Mouse (Mus musculus): ENCODE measurements around the gene Cntnap1. TPM values are rescaled to one million over a fixed set of nuclear protein-coding genes. Genes with fewer than 3 reads are reported as not detected.

Gene Cntnap1
- polyA plus RNA-seq, 1 experiment from 2014 or later: 0.39 TPM

DNA sequence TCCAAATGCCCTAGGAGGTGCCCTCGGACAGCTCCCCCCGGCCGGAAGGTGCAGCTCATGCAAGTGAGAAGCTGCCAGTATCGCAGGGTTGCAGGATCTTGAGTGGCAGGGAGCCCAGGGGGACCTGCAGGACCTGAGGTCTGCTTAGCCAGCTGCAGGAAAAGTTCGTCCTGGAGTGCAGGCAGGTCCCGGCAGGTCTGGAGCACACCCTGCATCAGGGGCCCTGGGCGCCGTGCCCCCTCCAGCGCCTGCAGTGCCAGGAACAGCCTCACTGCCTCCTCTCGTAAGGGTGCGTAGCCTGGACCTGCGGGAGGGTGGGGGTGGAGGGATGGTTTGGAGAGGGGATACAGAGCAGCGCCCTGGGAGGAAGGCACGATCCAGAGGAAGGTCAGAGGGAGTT lies 4.0 kb upstream of the Cntnap1 start:
- peaks cover 16% of the 10 kb centered on the region for H3K4me1 ChIP-seq (ENCODE audit: control insufficient read depth, insufficient read depth, low read length)
- H3K4me2 ChIP-seq (ENCODE audit: low read length): no peak overlapping the region
- no peak for DNase-seq (ENCODE audit: low spot score)
- H3K27me3 ChIP-seq (replicated peaks; ENCODE audit: control insufficient read depth, insufficient read depth, low read length): peaks cover 78% of the 10 kb centered on the region
- peaks cover 29% of the 10 kb centered on the region for H3K36me3 ChIP-seq (ENCODE audit: control insufficient read depth, insufficient read depth, low read length)
- no peaks in the 10 kb centered on the region for H3K9me3 ChIP-seq (replicated peaks; ENCODE audit: control insufficient read depth, low read length)
- H3K9ac ChIP-seq (ENCODE audit: low read length): no peak overlapping the region
- WGBS: 37% methylated on average over 14 of the region's 14 CpGs
- no peak overlapping the region for H3K27ac ChIP-seq (ENCODE audit: low read depth, low read length)
- no peak for ATAC-seq
- H3K4me3 ChIP-seq (ENCODE audit: low read depth, low read length): no peak overlapping the region

DNA sequence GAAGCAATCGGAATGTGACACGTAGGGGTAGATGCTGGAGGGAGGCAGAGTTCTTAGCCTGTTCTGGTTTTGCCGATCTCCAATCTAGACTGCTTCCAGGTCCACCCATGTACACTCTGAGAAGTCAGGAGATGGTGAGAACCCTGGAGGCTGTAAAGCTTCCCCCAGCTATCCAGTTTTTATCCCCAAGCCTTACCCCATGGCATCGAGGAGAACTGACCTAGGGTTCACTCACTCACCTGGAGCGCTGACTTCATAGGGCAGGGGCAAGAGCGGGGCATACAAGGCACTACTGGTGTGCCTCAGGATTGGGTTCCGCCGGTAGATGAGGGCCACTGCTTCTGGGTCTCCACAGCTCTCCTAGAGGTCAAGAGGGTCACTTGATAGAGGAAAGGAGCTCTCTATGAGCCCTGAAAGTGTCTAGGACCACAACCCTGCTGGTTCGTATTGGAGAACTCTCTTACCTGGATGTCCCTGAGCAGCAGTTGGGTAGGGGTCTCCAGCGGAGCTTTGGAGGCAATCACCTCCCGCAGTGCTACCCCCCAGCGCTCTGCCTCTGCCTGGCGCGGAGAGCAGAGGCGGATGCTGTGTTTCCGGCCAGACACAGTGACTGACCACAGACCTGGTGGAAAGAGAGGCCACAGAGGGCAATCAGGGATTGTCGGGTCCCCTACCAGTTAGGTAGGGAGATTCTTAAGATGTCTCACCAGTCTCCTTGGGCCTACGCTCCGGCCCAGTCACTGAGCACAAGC lies 2.9 kb upstream of the Cntnap1 start:
- Histone ChIP-seq H3K9me3 (replicated peaks; ENCODE audit: control insufficient read depth, low read length) (no peaks in the 10 kb centered on the region), H3K36me3 (ENCODE audit: control insufficient read depth, insufficient read depth, low read length) (peaks cover 23% of the 10 kb centered on the region), H3K27me3 (replicated peaks; ENCODE audit: control insufficient read depth, insufficient read depth, low read length) (peaks cover 78% of the 10 kb centered on the region), H3K27ac (ENCODE audit: low read depth, low read length) (no peak overlapping the region), H3K4me1 (ENCODE audit: control insufficient read depth, insufficient read depth, low read length) (peaks cover 18% of the 10 kb centered on the region), H3K9ac (ENCODE audit: low read length) (no peak overlapping the region), H3K4me3 (ENCODE audit: low read depth, low read length) (no peak overlapping the region), H3K4me2 (ENCODE audit: low read length) (no peak overlapping the region)
- DNase-seq (ENCODE audit: low spot score) (no peak), ATAC-seq (no peak)
- WGBS: 43% methylated on average over 19 of the region's 19 CpGs

DNA sequence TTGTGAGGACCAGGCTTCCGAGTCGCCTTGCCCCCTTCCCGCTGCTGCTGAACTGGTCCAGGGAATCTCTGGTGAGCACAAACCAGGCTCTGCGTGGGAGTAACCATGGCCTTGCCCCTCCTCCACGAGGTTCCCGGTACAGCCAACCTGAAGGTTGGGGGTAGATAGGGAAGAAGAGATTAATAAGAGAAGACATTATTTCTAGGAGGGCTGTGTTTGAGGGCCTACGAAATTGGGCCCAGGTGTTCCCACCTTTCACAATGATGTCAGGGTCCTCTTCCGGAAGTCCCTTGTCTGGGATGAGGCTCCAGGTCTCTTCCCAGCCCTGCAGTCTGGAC lies 2.4 kb upstream of the Cntnap1 start:
- Histone ChIP-seq H3K9ac (ENCODE audit: low read length) (no peak overlapping the region), H3K4me1 (ENCODE audit: control insufficient read depth, insufficient read depth, low read length) (peaks cover 21% of the 10 kb centered on the region), H3K36me3 (ENCODE audit: control insufficient read depth, insufficient read depth, low read length) (peaks cover 18% of the 10 kb centered on the region), H3K9me3 (replicated peaks; ENCODE audit: control insufficient read depth, low read length) (no peaks in the 10 kb centered on the region), H3K27me3 (replicated peaks; ENCODE audit: control insufficient read depth, insufficient read depth, low read length) (peaks cover 73% of the 10 kb centered on the region), H3K4me3 (ENCODE audit: low read depth, low read length) (no peak overlapping the region), H3K4me2 (ENCODE audit: low read length) (no peak overlapping the region), H3K27ac (ENCODE audit: low read depth, low read length) (no peak overlapping the region)
- ATAC-seq (no peak), DNase-seq (ENCODE audit: low spot score) (no peak)
- 36% methylated on average over 8 of the region's 8 CpGs for WGBS

DNA sequence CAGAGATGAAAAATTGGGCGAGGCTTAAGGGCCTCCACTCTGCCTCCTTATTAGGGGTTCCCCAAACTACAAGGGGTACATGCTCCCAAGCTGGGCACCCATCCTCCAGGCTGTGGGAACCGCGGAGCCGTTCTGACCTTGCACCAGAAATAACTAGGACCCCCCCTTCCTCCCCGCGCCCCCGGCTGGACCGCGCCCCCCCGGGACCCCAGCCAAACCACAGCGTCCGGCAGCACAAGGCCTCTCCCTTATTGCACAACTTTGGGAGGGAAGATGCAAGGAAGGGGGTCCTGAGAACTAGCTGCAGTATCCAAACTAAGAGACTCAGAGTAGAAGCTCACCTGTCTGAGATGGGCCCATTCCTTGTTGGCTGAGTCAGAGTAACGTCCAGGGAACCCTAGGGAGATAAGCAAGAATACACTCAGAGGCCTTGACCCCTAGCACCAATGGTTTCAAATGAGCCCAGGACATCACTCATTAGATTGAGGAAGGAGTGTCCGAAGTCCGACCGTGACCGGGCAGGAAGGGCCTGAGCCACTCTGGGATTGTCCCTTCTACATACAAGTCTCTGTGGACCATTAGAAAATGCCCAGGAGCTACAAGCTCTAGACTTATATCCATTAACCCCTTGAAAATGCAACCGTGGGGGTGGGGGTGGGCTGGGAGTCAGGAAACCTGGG lies 1.9 kb upstream of the Cntnap1 start:
- peaks cover 17% of the 10 kb centered on the region for H3K36me3 ChIP-seq (ENCODE audit: control insufficient read depth, insufficient read depth, low read length)
- H3K9me3 ChIP-seq (replicated peaks; ENCODE audit: control insufficient read depth, low read length): no peaks in the 10 kb centered on the region
- DNase-seq (ENCODE audit: low spot score) (no peak), ATAC-seq (no peak)
- 67% methylated on average over 18 of the region's 18 CpGs for WGBS
- H3K4me3 ChIP-seq (ENCODE audit: low read depth, low read length): peak overlapping the region; percentile 73; the same call in 1 of the 2 replicates
- peaks cover 26% of the 10 kb centered on the region for H3K4me1 ChIP-seq (ENCODE audit: control insufficient read depth, insufficient read depth, low read length)
- H3K9ac ChIP-seq (ENCODE audit: low read length): no peak overlapping the region
- peaks cover 71% of the 10 kb centered on the region for H3K27me3 ChIP-seq (replicated peaks; ENCODE audit: control insufficient read depth, insufficient read depth, low read length)
- no peak overlapping the region for H3K4me2 ChIP-seq (ENCODE audit: low read length)
- H3K27ac ChIP-seq (ENCODE audit: low read depth, low read length): no peak overlapping the region

DNA sequence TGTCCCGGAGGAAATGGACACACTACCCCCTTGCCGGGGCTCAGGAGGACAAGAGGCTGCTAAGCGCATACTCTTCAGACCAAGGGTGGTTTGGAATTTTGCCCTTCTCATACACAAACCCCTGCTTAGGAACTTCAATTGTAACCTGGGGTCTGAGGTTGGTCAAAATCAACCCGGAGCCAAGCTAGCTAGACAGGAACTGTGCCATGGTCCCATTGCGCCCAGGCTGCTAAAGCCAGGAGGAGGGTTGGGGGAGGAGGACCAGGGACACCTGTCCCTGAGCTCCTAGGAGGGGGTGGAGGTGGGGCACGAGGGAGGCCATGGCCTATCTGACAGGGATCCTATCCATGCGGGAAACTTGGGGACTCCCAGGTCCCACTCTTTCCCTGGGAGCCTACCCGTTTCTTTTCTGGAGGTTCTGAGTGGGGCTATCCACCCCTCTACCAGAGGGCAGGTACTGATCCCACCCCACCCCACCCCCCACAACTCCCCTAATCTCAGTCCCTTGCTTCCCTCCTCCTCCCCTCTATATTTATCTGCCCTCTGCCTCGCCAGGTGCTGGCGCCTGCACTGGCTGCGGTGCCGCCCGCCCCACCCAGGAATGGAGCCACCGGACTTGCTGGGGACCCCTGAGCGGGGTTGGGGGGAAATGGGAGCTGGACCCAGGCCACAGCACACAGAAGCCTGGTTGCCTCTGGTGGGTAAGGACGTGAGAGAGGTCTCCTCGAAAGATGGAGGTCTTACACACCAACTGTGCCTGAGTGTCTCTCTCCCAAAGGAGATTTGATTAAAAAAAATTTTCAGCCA lies 819 bp upstream of the Cntnap1 start:
- H3K4me3 ChIP-seq (ENCODE audit: low read depth, low read length): peak overlapping the region; percentile 73
- ATAC-seq (no peak), DNase-seq (ENCODE audit: low spot score) (no peak)
- H3K4me1 ChIP-seq (ENCODE audit: control insufficient read depth, insufficient read depth, low read length): peaks cover 33% of the 10 kb centered on the region
- no peak overlapping the region for H3K27ac ChIP-seq (ENCODE audit: low read depth, low read length)
- H3K9ac ChIP-seq (ENCODE audit: low read length): peak overlapping the region; percentile 73
- WGBS: 12% methylated on average over 17 of the region's 17 CpGs
- H3K9me3 ChIP-seq (replicated peaks; ENCODE audit: control insufficient read depth, low read length): no peaks in the 10 kb centered on the region
- H3K36me3 ChIP-seq (ENCODE audit: control insufficient read depth, insufficient read depth, low read length): peaks cover 16% of the 10 kb centered on the region
- peak overlapping the region; percentile 85 for H3K4me2 ChIP-seq (ENCODE audit: low read length)
- peaks cover 69% of the 10 kb centered on the region for H3K27me3 ChIP-seq (replicated peaks; ENCODE audit: control insufficient read depth, insufficient read depth, low read length)

DNA sequence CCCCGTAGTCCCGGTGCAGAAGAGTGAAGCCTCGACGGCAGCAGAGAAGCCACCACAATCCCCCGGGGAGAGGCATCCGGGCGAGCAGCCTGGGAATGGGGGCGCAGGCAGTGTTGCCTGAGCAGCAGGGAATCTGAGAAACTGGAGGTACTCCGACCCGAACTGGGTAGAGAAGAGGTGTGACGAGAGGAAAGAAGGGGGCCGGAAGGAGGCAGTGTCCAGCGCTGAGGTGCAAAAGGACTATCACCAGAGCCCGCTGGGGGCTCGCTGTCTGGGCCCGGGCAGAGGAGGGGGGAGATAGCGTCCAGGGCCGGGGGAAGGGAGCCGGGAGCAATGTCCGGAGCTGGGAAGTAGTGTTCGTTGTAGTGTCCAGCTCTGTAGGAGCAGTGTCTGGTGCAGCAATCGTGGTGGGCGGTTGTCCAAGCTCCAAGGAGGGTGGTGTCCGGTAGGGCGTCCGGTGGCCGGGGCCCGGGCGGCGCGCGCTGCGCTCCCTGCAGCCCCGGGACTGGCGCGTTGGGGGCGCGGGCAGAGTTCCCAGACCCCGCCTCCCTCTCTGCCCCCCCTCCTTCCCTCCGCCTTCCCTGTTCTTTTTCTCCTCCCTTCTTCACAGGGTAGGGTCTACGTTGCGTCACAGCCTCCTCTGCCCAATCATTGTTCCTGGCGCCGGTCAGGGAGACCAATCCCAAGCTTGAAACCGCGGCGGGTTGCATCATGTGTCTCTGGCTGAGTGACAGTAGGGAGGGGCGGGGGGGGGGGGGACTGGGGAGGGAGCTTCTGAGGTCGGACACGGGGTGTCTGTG lies 688 bp downstream of the Cntnap1 start, which contains the start of gene Plekhh3:
Gene Plekhh3 (minus strand): TSS at position 541 of the 800 bp plus-strand sequence.
- DNase-seq (ENCODE audit: low spot score): peak; percentile 99
- peak; percentile 97 for ATAC-seq
- Histone ChIP-seq H3K9me3 (replicated peaks; ENCODE audit: control insufficient read depth, low read length) (no peaks in the 10 kb centered on the region), H3K27me3 (replicated peaks; ENCODE audit: control insufficient read depth, insufficient read depth, low read length) (peaks cover 64% of the 10 kb centered on the region), H3K4me3 (ENCODE audit: low read depth, low read length) (peak within 1 kb of the TSS; percentile 73), H3K36me3 (ENCODE audit: control insufficient read depth, insufficient read depth, low read length) (peaks cover 15% of the 10 kb centered on the region), H3K4me2 (ENCODE audit: low read length) (peak within 1 kb of the TSS; percentile 85), H3K4me1 (ENCODE audit: control insufficient read depth, insufficient read depth, low read length) (peaks cover 34% of the 10 kb centered on the region), H3K9ac (ENCODE audit: low read length) (peak within 1 kb of the TSS; percentile 73), H3K27ac (ENCODE audit: low read depth, low read length) (peak within 1 kb of the TSS; percentile 55)
- under 1% methylated on average over 39 of the region's 50 CpGs for WGBS

DNA sequence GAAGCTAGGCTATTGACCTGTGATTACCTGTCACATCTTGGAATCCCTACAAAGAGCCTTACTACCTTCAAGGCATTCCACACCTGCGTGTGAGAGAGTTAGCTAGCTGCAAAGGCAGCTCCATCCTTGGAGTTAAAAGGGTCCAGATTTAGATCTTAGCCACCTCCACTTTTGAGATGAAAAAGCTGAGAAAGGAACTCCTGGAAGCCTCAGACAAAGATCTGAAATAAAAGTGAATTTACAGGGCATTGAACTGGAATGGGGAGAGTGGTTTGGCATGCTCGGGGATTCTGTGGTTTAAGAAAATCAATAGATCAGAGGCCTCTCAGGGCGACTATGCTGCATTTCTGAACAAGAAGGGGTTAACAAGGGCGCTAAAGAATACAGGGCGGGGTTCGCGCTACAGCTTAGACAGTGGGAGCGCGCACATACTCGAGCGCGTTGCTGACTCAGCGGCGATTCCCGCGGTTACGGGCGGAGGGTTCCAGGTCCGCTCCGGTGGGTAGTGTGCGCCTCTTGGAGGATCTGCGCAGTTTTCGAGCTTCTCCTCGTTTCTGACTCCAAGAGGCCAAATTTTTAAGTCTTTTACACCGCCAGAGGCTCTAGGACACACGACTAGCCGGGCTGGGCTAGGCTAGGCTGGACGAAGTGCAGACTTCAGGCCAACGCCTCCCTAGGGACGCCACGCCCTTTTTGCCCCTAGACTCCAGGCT lies 1.6 kb downstream of the Cntnap1 start:
- peak overlapping the region; percentile 55 for H3K27ac ChIP-seq (ENCODE audit: low read depth, low read length)
- H3K4me1 ChIP-seq (ENCODE audit: control insufficient read depth, insufficient read depth, low read length): peaks cover 34% of the 10 kb centered on the region
- peak overlapping the region; percentile 79 for H3K4me2 ChIP-seq (ENCODE audit: low read length)
- DNase-seq (ENCODE audit: low spot score): peak; percentile 92
- H3K9ac ChIP-seq (ENCODE audit: low read length): peak overlapping the region; percentile 32; the same call in 1 of the 2 replicates
- ATAC-seq: peak; percentile 65
- H3K4me3 ChIP-seq (ENCODE audit: low read depth, low read length): peak overlapping the region; percentile 73
- H3K27me3 ChIP-seq (replicated peaks; ENCODE audit: control insufficient read depth, insufficient read depth, low read length): peaks cover 62% of the 10 kb centered on the region
- H3K9me3 ChIP-seq (replicated peaks; ENCODE audit: control insufficient read depth, low read length): no peaks in the 10 kb centered on the region
- peaks cover 10% of the 10 kb centered on the region for H3K36me3 ChIP-seq (ENCODE audit: control insufficient read depth, insufficient read depth, low read length)
- under 1% methylated on average over 31 of the region's 31 CpGs for WGBS

DNA sequence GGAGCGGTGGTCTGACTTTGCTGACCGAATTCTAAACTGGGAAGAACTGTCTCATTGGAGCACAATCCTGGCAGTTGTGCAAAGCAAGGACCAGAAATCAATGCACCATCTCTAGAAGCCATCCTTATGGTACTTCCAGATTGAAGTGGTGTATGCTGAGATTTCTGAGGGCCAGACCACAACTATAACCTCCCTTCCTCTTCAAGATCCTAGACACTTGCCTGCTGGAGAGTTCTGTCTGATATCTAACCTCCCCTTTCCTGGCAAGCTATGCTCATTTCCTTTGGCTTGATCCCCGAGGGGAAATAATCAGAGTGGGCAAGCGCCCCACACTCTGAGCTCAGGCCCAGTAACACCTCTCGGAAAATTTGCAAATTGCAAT lies 2.1 kb downstream of the Cntnap1 start:
- H3K9ac ChIP-seq (ENCODE audit: low read length): peak overlapping the region; percentile 32; the same call in 1 of the 2 replicates
- peak overlapping the region; percentile 55 for H3K27ac ChIP-seq (ENCODE audit: low read depth, low read length)
- ATAC-seq: no peak
- peaks cover 62% of the 10 kb centered on the region for H3K27me3 ChIP-seq (replicated peaks; ENCODE audit: control insufficient read depth, insufficient read depth, low read length)
- DNase-seq (ENCODE audit: low spot score): no peak
- H3K4me1 ChIP-seq (ENCODE audit: control insufficient read depth, insufficient read depth, low read length): peaks cover 36% of the 10 kb centered on the region
- no peaks in the 10 kb centered on the region for H3K9me3 ChIP-seq (replicated peaks; ENCODE audit: control insufficient read depth, low read length)
- WGBS: 18% methylated on average over 5 of the region's 5 CpGs
- peaks cover 5% of the 10 kb centered on the region; the same call in 1 of the 2 replicates for H3K36me3 ChIP-seq (ENCODE audit: control insufficient read depth, insufficient read depth, low read length)
- peak overlapping the region; percentile 73 for H3K4me3 ChIP-seq (ENCODE audit: low read depth, low read length)
- peak overlapping the region; percentile 79 for H3K4me2 ChIP-seq (ENCODE audit: low read length)
